Comparison of ENCODE assay signal across 22 mouse cellular contexts in genomic region chr6:119021226-119021625, GRCm38 (mm10).
DNase-seq lines count a peak whose midpoint lies in the region; ATAC-seq and TF ChIP-seq lines count a peak whose summit lies in the region.
"Had no signal": no experiment of that assay in that cellular context is flagged by ENCODE, and none has a peak within 500 bp of the region (broad histone marks: within the 10 kb centered on the region; RNA-seq: fewer than 3 reads in every experiment).

No protein-coding gene starts in this region.

- ATAC-seq in embryonic facial prominence, embryonic 14.5 days (ENCODE audit: low read depth) = no peak
- ATAC-seq in Patski = peak; percentile 36
- no peak for ATAC-seq in stomach, embryonic 14.5 days (ENCODE audit: insufficient number of reproducible peaks, insufficient read depth, low FRiP score, low read depth)
- ATAC-seq: forebrain, embryonic 14.5 days had no signal

- POLR2A ChIA-PET in Patski (lab: Charles Lee) = no interaction called here

- CTCF ChIA-PET in Patski (lab: Charles Lee) = no interaction called here

- in situ Hi-C loops in Patski (cut with MboI; ENCODE audit: low pct_unique_long_range_greater_than_20kb) = no loop called here

- WGBS in embryonic facial prominence, embryonic 14.5 days = 62% methylated on average over 8 of the region's 8 CpGs
- 80% methylated on average over 8 of the region's 8 CpGs for WGBS in embryonic facial prominence, embryonic 10.5 days
- 36% methylated on average over 8 of the region's 8 CpGs for WGBS in stomach, embryonic 14.5 days

- H3K4me1 ChIP-seq in embryonic facial prominence, embryonic 14.5 days (ENCODE audit: control insufficient read depth, insufficient read depth, low read length) = peaks cover 21% of the 10 kb centered on the region
- peaks cover 37% of the 10 kb centered on the region for H3K4me1 ChIP-seq in embryonic facial prominence, embryonic 10.5 days
- peaks cover 14% of the 10 kb centered on the region; the same call in 1 of the 2 replicates for H3K4me1 ChIP-seq in stomach, embryonic 14.5 days (ENCODE audit: control insufficient read depth, insufficient read depth, low read length)

- H3K36me3 ChIP-seq in embryonic facial prominence, embryonic 14.5 days (ENCODE audit: control insufficient read depth, insufficient read depth, low read length) = no peaks in the 10 kb centered on the region
- H3K36me3 ChIP-seq in embryonic facial prominence, embryonic 10.5 days (replicated peaks) = no peaks in the 10 kb centered on the region
- no peaks in the 10 kb centered on the region for H3K36me3 ChIP-seq in stomach, embryonic 14.5 days (ENCODE audit: control insufficient read depth, insufficient read depth, low read length)
- H3K36me3 ChIP-seq: embryonic facial prominence, embryonic 13.5 days; forebrain, embryonic 10.5 days; hindbrain, embryonic 15.5 days had no signal

- H3K4me3 ChIP-seq in embryonic facial prominence, embryonic 14.5 days (ENCODE audit: low read depth, low read length) = no peak overlapping the region
- H3K4me3 ChIP-seq in embryonic facial prominence, embryonic 10.5 days = no peak overlapping the region
- H3K4me3 ChIP-seq in stomach, embryonic 14.5 days (ENCODE audit: low read depth, low read length) = no peak overlapping the region
- H3K4me3 ChIP-seq: embryonic facial prominence, embryonic 13.5 days; erythroblast, embryonic 14.5 days; forebrain, embryonic 10.5 days; gastrocnemius, adult 2 months; hindbrain, embryonic 15.5 days had no signal

- no peak overlapping the region for H3K9ac ChIP-seq in embryonic facial prominence, embryonic 14.5 days (ENCODE audit: low read depth, low read length)
- H3K9ac ChIP-seq in stomach, embryonic 14.5 days (replicated peaks; ENCODE audit: low read depth, low read length) = no peak overlapping the region
- H3K9ac ChIP-seq: embryonic facial prominence, embryonic 13.5 days; hindbrain, embryonic 15.5 days had no signal

- H3K4me2 ChIP-seq in embryonic facial prominence, embryonic 14.5 days (ENCODE audit: low read depth, low read length) = no peak overlapping the region
- H3K4me2 ChIP-seq in stomach, embryonic 14.5 days (replicated peaks; ENCODE audit: low read depth, low read length) = no peak overlapping the region
- H3K4me2 ChIP-seq: embryonic facial prominence, embryonic 13.5 days; heart, embryonic 11.5 days; hindbrain, embryonic 15.5 days had no signal

- peak; percentile 23 for DNase-seq in embryonic facial prominence, embryonic 14.5 days (ENCODE audit: low spot score)
- no peak for DNase-seq in embryonic facial prominence, embryonic 10.5 days (ENCODE audit: low spot score)
- peak; percentile 65 for DNase-seq in 3T3-L1 (ENCODE audit: low read depth, low spot score)
- no peak for DNase-seq in Patski (ENCODE audit: low read depth, low spot score)
- no peak for DNase-seq in natural killer cell, adult 2 months (ENCODE audit: low spot score in 2 of 2)
- DNase-seq in urinary bladder, postnatal 4 days (ENCODE audit: low spot score in 2 of 2) = no peak
- no peak for DNase-seq in cerebellum, postnatal 10 days
- DNase-seq: adrenal gland, postnatal 25 days; cerebellum, adult 18-20 months; cerebellum, postnatal 14 days; gastrocnemius, adult 2 months; gastrocnemius, postnatal 25 days; heart, adult 18-20 months; heart, postnatal 36 days; kidney, adult 2 months had no signal

- no peaks in the 10 kb centered on the region for H3K9me3 ChIP-seq in embryonic facial prominence, embryonic 14.5 days (ENCODE audit: control insufficient read depth, low read length)
- no peaks in the 10 kb centered on the region for H3K9me3 ChIP-seq in embryonic facial prominence, embryonic 10.5 days
- H3K9me3 ChIP-seq in stomach, embryonic 14.5 days (ENCODE audit: control insufficient read depth, low read depth, low read length) = no peaks in the 10 kb centered on the region
- H3K9me3 ChIP-seq: embryonic facial prominence, embryonic 13.5 days; forebrain, embryonic 10.5 days; hindbrain, embryonic 15.5 days had no signal

- TF ChIP-seq CTCF in Patski (IDR thresholded peaks at IDR 0.05) = no peak

- no peak overlapping the region for H3K27ac ChIP-seq in embryonic facial prominence, embryonic 14.5 days (replicated peaks; ENCODE audit: low read depth, low read length)
- no peak overlapping the region for H3K27ac ChIP-seq in embryonic facial prominence, embryonic 10.5 days (replicated peaks)
- peak overlapping the region; percentile 48; the same call in 1 of the 2 replicates for H3K27ac ChIP-seq in stomach, embryonic 14.5 days (ENCODE audit: low read length)
- H3K27ac ChIP-seq: embryonic facial prominence, embryonic 13.5 days; forebrain, embryonic 10.5 days; gastrocnemius, adult 2 months; hindbrain, embryonic 15.5 days had no signal

- H3K27me3 ChIP-seq in embryonic facial prominence, embryonic 14.5 days (replicated peaks; ENCODE audit: control insufficient read depth, insufficient read depth, low read length) = no peaks in the 10 kb centered on the region
- no peaks in the 10 kb centered on the region for H3K27me3 ChIP-seq in embryonic facial prominence, embryonic 10.5 days (replicated peaks; ENCODE audit: low read depth, poor library complexity, severe bottlenecking)
- H3K27me3 ChIP-seq in Patski = no peaks in the 10 kb centered on the region
- no peaks in the 10 kb centered on the region for H3K27me3 ChIP-seq in stomach, embryonic 14.5 days (ENCODE audit: control insufficient read depth, insufficient read depth, low read length)
- H3K27me3 ChIP-seq: embryonic facial prominence, embryonic 13.5 days; hindbrain, embryonic 15.5 days had no signal

Comparison
In these comparisons a context has a peak if more than half of its experiments do, and no peak if none do; other contexts are left out.
1. DNase-seq: peak in embryonic facial prominence, embryonic 14.5 days (single experiment) and 3T3-L1 (single experiment); none in embryonic facial prominence, embryonic 10.5 days (single experiment), Patski (single experiment), natural killer cell, adult 2 months (0 of 2), urinary bladder, postnatal 4 days (0 of 2) and cerebellum, postnatal 10 days (0 of 2).